Mouse (Mus musculus) hindbrain, embryonic 13.5 days (tissue): ENCODE results near the gene Wrap53. TPM values are rescaled to one million over a fixed set of nuclear protein-coding genes. Genes with fewer than 3 reads are reported as not detected.

Experiments used
- ATAC-seq: fragments of 200-750 bp; cut with Nextera tagmentation; 2 replicates; pipeline ENCODE4 v1.8.0; 2017; ENCODE audit warnings: moderate TSS enrichment; ENCODE audit not compliant: low FRiP score
- H3K27ac ChIP-seq: fragments of 300-500 bp; sonication (generic); 2 replicates; pipeline ENCODE4 v1.5.1; 2015; ENCODE audit warnings: inconsistent platforms, mild to moderate bottlenecking, moderate library complexity
- H3K27me3 ChIP-seq: fragments of 300-500 bp; sonication (generic); 2 replicates; pipeline ENCODE4 v1.6.1; 2015; ENCODE audit warnings: mild to moderate bottlenecking, inconsistent platforms
- H3K36me3 ChIP-seq: fragments of 300-500 bp; sonication (generic); 2 replicates; pipeline ENCODE4 v1.6.1; 2015; ENCODE audit warnings: mild to moderate bottlenecking, inconsistent platforms
- H3K4me1 ChIP-seq: fragments of 300-500 bp; sonication (generic); replicated peaks from 2 replicates; pipeline ENCODE4 v1.6.1; 2015; ENCODE audit warnings: inconsistent platforms
- H3K4me2 ChIP-seq: fragments of 300-500 bp; sonication (generic); 2 replicates; pipeline ENCODE4 v1.6.1; 2015; ENCODE audit warnings: inconsistent platforms, mild to moderate bottlenecking, moderate library complexity
- H3K4me3 ChIP-seq: fragments of 300-500 bp; sonication (generic); 2 replicates; pipeline ENCODE4 v1.5.1; 2015; ENCODE audit warnings: mild to moderate bottlenecking, inconsistent platforms
- H3K9ac ChIP-seq: fragments of 300-500 bp; sonication (generic); 2 replicates; pipeline ENCODE4 v1.6.1; 2015; ENCODE audit warnings: mild to moderate bottlenecking, inconsistent platforms
- H3K9me3 ChIP-seq: fragments of 300-500 bp; sonication (generic); 2 replicates; pipeline ENCODE4 v1.6.1; 2016; ENCODE audit warnings: inconsistent platforms
- WGBS: fragments of 180-500 bp; shearing (Covaris S2); methylation state at CpG from one replicate; pipeline ENCODE4 v1.1.7; 2015; 5-methylcytosine and 5-hydroxymethylcytosine counted together
- polyA plus RNA-seq: library from polyadenylated mRNA; unstranded; fragments of >200 nt; fragmentation: Nextera tagmentation; extraction: Ambion mirVana; gene quantifications from 2 replicates; pipeline ENCODE4 v1.2.1, GENCODE M21; 2015

Gene Wrap53
- polyA plus RNA-seq, 1 experiment from 2014 or later = 24.2 TPM

- no peak overlapping the region for H3K9ac ChIP-seq
- no peak overlapping the region for H3K27ac ChIP-seq
- H3K27me3 ChIP-seq = no peaks in the 10 kb centered on the region
- peaks cover 13% of the 10 kb centered on the region; the same call in 1 of the 2 replicates for H3K4me1 ChIP-seq
- no peak overlapping the region for H3K4me2 ChIP-seq
- ATAC-seq = no peak
- no peaks in the 10 kb centered on the region for H3K9me3 ChIP-seq
- H3K36me3 ChIP-seq = no peaks in the 10 kb centered on the region
- H3K4me3 ChIP-seq = no peak overlapping the region
- WGBS = 90% methylated on average over 9 of the region's 9 CpGs
Measured at GRCm38 (mm10) chr11:69521526-69522149, 58.4 kb downstream of the Wrap53 start.

DNA sequence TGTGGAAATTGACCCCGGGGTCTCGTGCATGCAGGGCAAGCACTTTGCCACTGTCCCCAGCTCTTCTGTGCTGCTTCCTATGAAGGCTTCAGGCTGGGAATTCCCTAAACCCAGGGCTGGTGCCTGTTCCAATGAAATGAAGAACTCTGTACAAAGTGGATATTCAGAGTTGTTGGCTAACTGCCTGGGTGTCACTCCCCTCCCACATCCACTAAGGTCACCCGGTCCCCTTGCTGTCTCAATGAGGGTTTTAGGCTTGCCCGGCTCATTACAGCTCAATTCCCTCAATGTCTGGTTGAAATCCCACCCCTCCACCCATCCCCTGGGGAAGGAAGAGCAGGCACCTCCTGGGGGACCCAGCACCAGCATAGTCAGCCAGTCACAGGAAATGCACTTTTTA is 60.1 kb downstream of the Wrap53 start:
- ATAC-seq = no peak
- WGBS = 87% methylated on average over 4 of the region's 4 CpGs
- no peaks in the 10 kb centered on the region for H3K27me3 ChIP-seq

DNA sequence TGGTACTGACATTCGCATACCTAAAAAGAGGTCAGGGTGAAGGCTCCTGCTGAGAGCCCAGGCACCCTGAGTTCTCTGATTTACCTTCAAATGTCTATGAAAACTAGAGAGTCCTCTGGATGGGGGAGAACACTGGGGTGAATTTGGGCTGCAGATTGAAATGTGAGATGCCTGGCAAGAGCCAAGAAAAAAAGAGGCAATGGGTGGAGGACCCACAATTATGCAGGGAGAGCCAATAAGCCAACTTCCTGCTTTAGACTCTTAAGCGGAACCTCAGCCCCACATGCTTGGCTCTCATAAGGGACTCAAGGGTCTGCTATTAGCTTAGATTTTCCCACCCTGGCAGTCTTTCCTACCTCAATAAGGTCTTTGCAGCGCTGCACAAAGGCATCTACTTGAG is 63.4 kb downstream of the Wrap53 start:
- H3K9ac ChIP-seq = no peak overlapping the region; the same call in 1 of the 2 replicates
- 0 out of 2 replicates have a peak, but pooled peaks cover 6% of the 10 kb centered on the region for H3K27me3 ChIP-seq
- H3K9me3 ChIP-seq = no peaks in the 10 kb centered on the region
- no peak overlapping the region for H3K4me3 ChIP-seq
- WGBS = 71% methylated on average over 3 of the region's 3 CpGs
- peaks cover 7% of the 10 kb centered on the region; the same call in 1 of the 2 replicates for H3K4me1 ChIP-seq
- no peak overlapping the region for H3K4me2 ChIP-seq
- H3K36me3 ChIP-seq = no peaks in the 10 kb centered on the region
- no peak for ATAC-seq
- no peak overlapping the region for H3K27ac ChIP-seq

More for the DNA sequence above, 60.1 kb downstream of the Wrap53 start:
- Histone ChIP-seq H3K9ac (no peak overlapping the region), H3K27ac (peak overlapping the region; percentile 5; the same call in 1 of the 2 replicates), H3K9me3 (no peaks in the 10 kb centered on the region), H3K4me2 (no peak overlapping the region), H3K4me3 (no peak overlapping the region), H3K36me3 (no peaks in the 10 kb centered on the region), H3K4me1 (peaks cover 7% of the 10 kb centered on the region; the same call in 1 of the 2 replicates)

- Histone ChIP-seq H3K27me3 (0 out of 2 replicates have a peak, but pooled peaks cover 6% of the 10 kb centered on the region), H3K27ac (no peak overlapping the region), H3K36me3 (no peaks in the 10 kb centered on the region), H3K9me3 (no peaks in the 10 kb centered on the region), H3K9ac (no peak overlapping the region; the same call in 1 of the 2 replicates), H3K4me2 (no peak overlapping the region), H3K4me1 (peaks cover 7% of the 10 kb centered on the region; the same call in 1 of the 2 replicates), H3K4me3 (no peak overlapping the region)
- ATAC-seq = no peak
- 74% methylated on average over 15 of the region's 15 CpGs for WGBS
Measured at GRCm38 (mm10) chr11:69516151-69516640, 63.9 kb downstream of the Wrap53 start.

DNA sequence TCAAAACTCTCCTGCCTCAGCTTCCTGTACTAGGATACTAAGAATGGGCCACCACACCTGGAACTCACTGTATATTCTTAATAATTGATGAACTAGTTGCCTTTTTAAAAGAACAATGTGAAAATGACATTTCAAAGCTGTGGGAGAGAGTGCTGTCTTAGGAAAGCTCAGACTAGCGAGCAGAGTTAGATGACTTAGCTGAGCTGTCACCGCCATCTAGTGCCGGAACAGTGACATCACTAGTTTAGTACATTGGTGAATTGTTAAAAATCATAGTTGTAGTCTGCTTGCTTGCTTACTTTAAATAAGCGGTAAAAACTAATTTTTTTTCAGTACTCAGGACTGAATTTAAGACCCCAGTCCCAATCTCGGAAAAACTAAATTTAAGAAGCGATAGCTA is 66.2 kb downstream of the Wrap53 start:
- H3K9me3 ChIP-seq = no peaks in the 10 kb centered on the region
- H3K27ac ChIP-seq = no peak overlapping the region
- H3K9ac ChIP-seq = no peak overlapping the region
- H3K4me1 ChIP-seq = no peaks in the 10 kb centered on the region
- H3K4me2 ChIP-seq = no peak overlapping the region
- H3K4me3 ChIP-seq = no peak overlapping the region
- 11% methylated on average over 6 of the region's 6 CpGs for WGBS
- H3K36me3 ChIP-seq = no peaks in the 10 kb centered on the region
- H3K27me3 ChIP-seq = 0 out of 2 replicates have a peak, but pooled peaks cover 6% of the 10 kb centered on the region
- ATAC-seq = peak; percentile 69; the same call in 1 of the 2 replicates

Other genes with a start within 250 kb of the Wrap53 start
- 163 and 166 TPM in 2 replicates for gene Rnf227, start 239.8 kb downstream of the Wrap53 start, polyA plus RNA-seq
- 92.4 and 93.5 TPM in 2 replicates for gene Chd3, start 210.8 kb downstream of the Wrap53 start, polyA plus RNA-seq
- 103 and 105 TPM in 2 replicates for gene Naa38, start 184.8 kb downstream of the Wrap53 start, polyA plus RNA-seq
- 34.9 and 35.5 TPM in 2 replicates for gene Cyb5d1, start 184.6 kb downstream of the Wrap53 start, polyA plus RNA-seq
- gene Tmem88, start 182.0 kb downstream of the Wrap53 start, polyA plus RNA-seq = 7.1 and 8.7 TPM in 2 replicates
- gene Kdm6b, start 166.6 kb downstream of the Wrap53 start, polyA plus RNA-seq = 50.6 and 51.3 TPM in 2 replicates
- 2.1 and 2.7 TPM in 2 replicates for gene Dnah2, start 31.1 kb downstream of the Wrap53 start, polyA plus RNA-seq
- 90.1 and 92.0 TPM in 2 replicates for gene Efnb3, start 20.1 kb downstream of the Wrap53 start, polyA plus RNA-seq
- gene Trp53, start 104 bp upstream of the Wrap53 start, polyA plus RNA-seq = 76.3 and 78.1 TPM in 2 replicates
- gene Atp1b2, start 25.7 kb upstream of the Wrap53 start, polyA plus RNA-seq = 27.6 and 29.7 TPM in 2 replicates
- not detected in 2 replicates for gene Shbg, start 37.6 kb upstream of the Wrap53 start, polyA plus RNA-seq
- gene Sat2, start 41.8 kb upstream of the Wrap53 start, polyA plus RNA-seq = 28.0 and 28.1 TPM in 2 replicates
- gene Fxr2, start 52.7 kb upstream of the Wrap53 start, polyA plus RNA-seq = 40.5 and 52.0 TPM in 2 replicates
- not detected in 2 replicates for gene Sox15, start 75.1 kb upstream of the Wrap53 start, polyA plus RNA-seq
- gene Mpdu1, start 82.4 kb upstream of the Wrap53 start, polyA plus RNA-seq = 95.0 and 104 TPM in 2 replicates
- 9.0 and 9.8 TPM in 2 replicates for gene Cd68, start 85.9 kb upstream of the Wrap53 start, polyA plus RNA-seq
- 528 and 537 TPM in 2 replicates for gene Eif4a1, start 92.2 kb upstream of the Wrap53 start, polyA plus RNA-seq
- gene Senp3, start 101.8 kb upstream of the Wrap53 start, polyA plus RNA-seq = 94.7 and 95.9 TPM in 2 replicates
- gene Tnfsf13, start 105.5 kb upstream of the Wrap53 start, polyA plus RNA-seq = 0.36 and 0.53 TPM in 2 replicates
- gene Tnfsf12, start 115.6 kb upstream of the Wrap53 start, polyA plus RNA-seq = 1.8 and 3.6 TPM in 2 replicates
- 0.98 and 1.2 TPM in 2 replicates for gene Tnfsfm13, start 115.8 kb upstream of the Wrap53 start, polyA plus RNA-seq
- gene Polr2a, start 178.4 kb upstream of the Wrap53 start, polyA plus RNA-seq = 18.8 and 20.4 TPM in 2 replicates
- 0.35 and 0.87 TPM in 2 replicates for gene Slc35g3, start 181.7 kb upstream of the Wrap53 start, polyA plus RNA-seq
- 3.2 TPM in 2 replicates for gene Zbtb4, start 185.7 kb upstream of the Wrap53 start, polyA plus RNA-seq
- gene Chrnb1, start 215.7 kb upstream of the Wrap53 start, polyA plus RNA-seq = 1.5 and 2.6 TPM in 2 replicates
- gene Fgf11, start 221.6 kb upstream of the Wrap53 start, polyA plus RNA-seq = 4.8 and 5.5 TPM in 2 replicates
- gene Tmem102, start 225.4 kb upstream of the Wrap53 start, polyA plus RNA-seq = 1.1 TPM in 2 replicates
- not detected in 2 replicates for gene Gm39566, start 235.0 kb upstream of the Wrap53 start, polyA plus RNA-seq
- gene Spem2, start 238.2 kb upstream of the Wrap53 start, polyA plus RNA-seq = 0.10 TPM in 1 of 2 replicates, not detected in the other
- gene Spem1, start 241.9 kb upstream of the Wrap53 start, polyA plus RNA-seq = 0.70 and 0.81 TPM in 2 replicates